Mouse (Mus musculus) neural tube, embryonic 12.5 days (tissue): ENCODE data around the gene Gpkow. TPM values are rescaled to one million over a fixed set of nuclear protein-coding genes. Genes with fewer than 3 reads are reported as not detected.

Experiments used
- ATAC-seq: fragments of 200-750 bp; cut with Nextera tagmentation; 2 replicates; pipeline ENCODE4 v1.8.0; 2017; ENCODE audit warnings: low read depth, mild to moderate bottlenecking, moderate TSS enrichment, moderate library complexity; ENCODE audit not compliant: low FRiP score
- H3K27ac ChIP-seq: fragments of 300-500 bp; sonication (generic); 2 replicates; pipeline ENCODE4 v1.5.1; 2016
- H3K27me3 ChIP-seq: fragments of 300-500 bp; sonication (generic); replicated peaks from 2 replicates; pipeline ENCODE4 v1.6.1; 2016; ENCODE audit warnings: mild to moderate bottlenecking
- H3K36me3 ChIP-seq: fragments of 300-500 bp; sonication (generic); 2 replicates; pipeline ENCODE4 v1.6.1; 2016; ENCODE audit warnings: mild to moderate bottlenecking
- H3K4me1 ChIP-seq: fragments of 300-500 bp; sonication (generic); 2 replicates; pipeline ENCODE4 v1.6.1; 2016
- H3K4me2 ChIP-seq: fragments of 300-500 bp; sonication (generic); replicated peaks from 2 replicates; pipeline ENCODE4 v1.6.1; 2016; ENCODE audit warnings: mild to moderate bottlenecking
- H3K4me3 ChIP-seq: fragments of 300-500 bp; sonication (generic); 2 replicates; pipeline ENCODE4 v1.5.1; 2016
- H3K9ac ChIP-seq: fragments of 300-500 bp; sonication (generic); 2 replicates; pipeline ENCODE4 v1.6.1; 2016; ENCODE audit warnings: mild to moderate bottlenecking
- H3K9me3 ChIP-seq: fragments of 300-500 bp; sonication (generic); 2 replicates; pipeline ENCODE4 v1.6.1; 2016; ENCODE audit warnings: mild to moderate bottlenecking
- WGBS: fragments of 180-500 bp; shearing (Covaris S2); methylation state at CpG from one replicate; pipeline ENCODE4 v1.1.7; 2016; 5-methylcytosine and 5-hydroxymethylcytosine counted together
- polyA plus RNA-seq: library from polyadenylated mRNA; unstranded; fragments of >200 nt; fragmentation: Nextera tagmentation; extraction: Ambion mirVana; gene quantifications from 2 replicates; pipeline ENCODE4 v1.2.1, GENCODE M21; 2016

Gene Gpkow
- polyA plus RNA-seq, result 44.1 and 46.6 TPM in 2 replicates

DNA sequence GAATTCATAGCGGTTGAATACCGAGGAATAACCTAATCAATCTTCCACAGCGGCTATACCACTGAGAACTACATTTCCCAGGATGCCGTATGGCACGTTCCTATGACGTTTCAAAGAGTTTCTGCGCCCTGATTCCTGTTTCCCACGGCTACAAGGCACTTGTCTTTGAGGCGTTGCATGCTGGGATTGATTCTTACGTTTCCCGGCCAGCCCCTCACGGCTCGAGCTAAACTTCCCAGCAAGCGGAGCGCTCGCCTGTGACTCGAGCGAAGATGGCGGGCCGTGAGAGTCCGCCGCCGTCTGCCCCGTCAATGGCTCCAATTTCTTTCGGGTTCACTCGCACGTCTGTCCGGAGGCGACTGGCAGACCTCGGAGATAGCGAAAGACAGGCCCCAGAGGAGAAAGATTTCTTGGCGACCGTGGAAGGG, at the start of gene Gpkow:
TSS of gene Gpkow (plus strand) at position 178 of the 428 bp plus-strand sequence.
- no peak within 1 kb of the TSS for H3K27ac ChIP-seq

DNA sequence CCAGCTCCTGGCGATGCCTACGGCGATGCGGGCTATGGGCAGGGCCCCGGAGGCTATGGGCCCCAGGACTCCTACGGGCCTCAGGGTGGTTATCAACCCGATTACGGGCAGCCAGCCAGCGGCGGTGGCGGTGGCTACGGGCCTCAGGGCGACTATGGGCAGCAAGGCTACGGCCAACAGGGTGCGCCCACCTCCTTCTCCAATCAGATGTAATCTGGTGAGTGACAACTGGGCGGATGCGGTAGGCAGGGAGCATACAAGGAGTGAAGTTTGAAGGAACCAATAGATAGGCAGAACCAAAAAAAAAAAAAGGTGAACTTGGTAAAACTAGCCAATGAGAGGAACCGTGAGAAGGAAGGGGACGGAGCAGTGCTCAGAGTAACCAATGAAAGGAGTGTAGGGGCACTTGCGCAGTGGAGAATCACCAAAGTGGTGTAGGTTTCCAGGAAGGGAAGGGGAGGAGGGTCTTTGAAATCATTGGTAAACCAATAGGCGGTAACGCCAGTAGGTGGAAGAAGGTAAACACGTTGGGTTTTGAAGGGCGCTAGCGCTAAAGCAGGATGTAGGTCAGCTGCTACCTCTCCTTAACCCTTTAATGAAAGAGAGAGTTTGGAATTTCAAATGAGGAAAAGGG, 48.1 kb upstream of the Gpkow start:
- 12% methylated on average over 25 of the region's 25 CpGs for WGBS
- Histone ChIP-seq H3K4me1 (no peaks in the 10 kb centered on the region), H3K4me2 (peak overlapping the region; percentile 56), H3K4me3 (peak overlapping the region; percentile 32), H3K9ac (0 out of 2 replicates have a peak overlapping the region, but pooled peaks have one; percentile 42), H3K36me3 (no peaks in the 10 kb centered on the region), H3K27ac (no peak overlapping the region), H3K9me3 (no peaks in the 10 kb centered on the region), H3K27me3 (no peaks in the 10 kb centered on the region)
- peak; percentile 97 for ATAC-seq

More for the DNA sequence above, at the start of gene Gpkow:
- 21% methylated on average over 33 of the region's 33 CpGs for WGBS
- H3K27me3 ChIP-seq, result no peaks in the 10 kb centered on the region
- H3K9ac ChIP-seq, result peak within 1 kb of the TSS; percentile 59
- no peaks in the 10 kb centered on the region for H3K4me1 ChIP-seq
- ATAC-seq, result peak; percentile 93
- H3K4me2 ChIP-seq, result peak within 1 kb of the TSS; percentile 59
- no peaks in the 10 kb centered on the region for H3K9me3 ChIP-seq
- peak within 1 kb of the TSS; percentile 47 for H3K4me3 ChIP-seq
- H3K36me3 ChIP-seq, result no peaks in the 10 kb centered on the region; the same call in 1 of the 2 replicates

DNA sequence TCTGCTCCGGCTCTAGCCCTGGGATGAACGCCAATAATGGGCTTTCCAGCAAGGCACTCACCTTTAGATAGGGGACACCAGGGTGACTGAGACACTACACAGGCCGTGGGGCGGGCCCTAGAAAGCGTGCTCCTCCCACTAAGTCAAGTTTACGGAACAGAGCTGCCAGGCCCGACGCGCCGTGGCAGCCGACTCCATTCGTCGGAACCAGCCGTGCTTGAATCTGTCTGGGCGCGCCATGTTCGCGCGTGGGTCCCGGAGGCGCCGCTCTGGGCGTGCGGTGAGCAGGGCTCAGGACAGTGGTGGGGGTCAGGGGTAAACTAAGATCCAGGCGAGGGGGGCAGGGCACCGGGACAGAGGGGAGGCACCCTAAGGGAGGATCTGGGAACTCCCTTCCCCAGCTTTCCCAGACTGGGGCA, 39.7 kb upstream of the Gpkow start, which contains the start of gene Prickle3:
TSS of gene Prickle3 (plus strand) at position 40 of the 419 bp plus-strand sequence.
- Histone ChIP-seq H3K27ac (no peak within 1 kb of the TSS), H3K9me3 (no peaks in the 10 kb centered on the region), H3K27me3 (no peaks in the 10 kb centered on the region), H3K4me2 (peak within 1 kb of the TSS; percentile 50), H3K4me1 (no peaks in the 10 kb centered on the region), H3K4me3 (peak within 1 kb of the TSS; percentile 22), H3K9ac (no peak within 1 kb of the TSS), H3K36me3 (no peaks in the 10 kb centered on the region)
- no peak for ATAC-seq
- 15% methylated on average over 26 of the region's 26 CpGs for WGBS

DNA sequence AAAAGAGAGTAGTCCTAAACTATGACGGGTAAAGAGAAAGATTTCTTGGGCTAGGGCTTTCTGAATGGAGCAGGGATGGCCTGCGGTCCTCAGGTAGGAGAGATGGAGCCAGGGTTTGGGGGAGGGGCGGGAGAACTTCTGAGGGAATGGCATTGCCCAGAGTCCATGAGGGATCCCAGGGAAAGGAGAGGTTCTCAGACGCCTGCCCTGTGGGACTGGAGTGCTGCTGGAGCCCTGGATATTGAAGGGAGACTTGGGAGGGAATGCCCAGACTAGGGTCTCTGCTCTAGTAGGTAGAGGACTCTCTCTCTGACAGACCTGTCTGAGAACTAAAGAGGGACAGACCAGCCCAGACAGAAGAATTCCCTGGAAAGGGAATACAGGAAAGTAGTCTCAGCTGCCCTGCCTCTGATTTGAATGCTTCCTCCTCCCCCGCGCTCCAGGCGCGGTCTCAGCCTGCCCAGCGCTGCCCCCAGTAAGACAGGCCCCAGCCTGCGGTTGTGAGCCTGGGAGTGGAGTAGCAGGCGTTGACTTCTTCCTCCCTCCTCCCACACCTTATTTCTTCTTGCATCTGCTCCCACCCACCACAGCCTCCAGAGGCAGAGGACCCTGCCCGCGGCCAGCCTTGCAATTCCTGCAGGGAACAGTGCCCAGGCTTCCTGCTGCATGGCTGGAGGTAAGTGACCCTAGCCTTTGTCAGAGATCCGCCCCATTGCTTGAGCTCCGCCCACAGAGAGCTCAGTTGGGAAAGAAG, 38.7 kb upstream of the Gpkow start:
- Histone ChIP-seq H3K9ac (no peak overlapping the region), H3K27ac (no peak overlapping the region), H3K27me3 (no peaks in the 10 kb centered on the region), H3K36me3 (no peaks in the 10 kb centered on the region), H3K4me2 (peak overlapping the region; percentile 50), H3K4me1 (no peaks in the 10 kb centered on the region), H3K9me3 (no peaks in the 10 kb centered on the region), H3K4me3 (no peak overlapping the region)
- 0 out of 2 replicates have a peak, but pooled peaks have one; percentile 17 for ATAC-seq
- 16% methylated on average over 15 of the region's 15 CpGs for WGBS

DNA sequence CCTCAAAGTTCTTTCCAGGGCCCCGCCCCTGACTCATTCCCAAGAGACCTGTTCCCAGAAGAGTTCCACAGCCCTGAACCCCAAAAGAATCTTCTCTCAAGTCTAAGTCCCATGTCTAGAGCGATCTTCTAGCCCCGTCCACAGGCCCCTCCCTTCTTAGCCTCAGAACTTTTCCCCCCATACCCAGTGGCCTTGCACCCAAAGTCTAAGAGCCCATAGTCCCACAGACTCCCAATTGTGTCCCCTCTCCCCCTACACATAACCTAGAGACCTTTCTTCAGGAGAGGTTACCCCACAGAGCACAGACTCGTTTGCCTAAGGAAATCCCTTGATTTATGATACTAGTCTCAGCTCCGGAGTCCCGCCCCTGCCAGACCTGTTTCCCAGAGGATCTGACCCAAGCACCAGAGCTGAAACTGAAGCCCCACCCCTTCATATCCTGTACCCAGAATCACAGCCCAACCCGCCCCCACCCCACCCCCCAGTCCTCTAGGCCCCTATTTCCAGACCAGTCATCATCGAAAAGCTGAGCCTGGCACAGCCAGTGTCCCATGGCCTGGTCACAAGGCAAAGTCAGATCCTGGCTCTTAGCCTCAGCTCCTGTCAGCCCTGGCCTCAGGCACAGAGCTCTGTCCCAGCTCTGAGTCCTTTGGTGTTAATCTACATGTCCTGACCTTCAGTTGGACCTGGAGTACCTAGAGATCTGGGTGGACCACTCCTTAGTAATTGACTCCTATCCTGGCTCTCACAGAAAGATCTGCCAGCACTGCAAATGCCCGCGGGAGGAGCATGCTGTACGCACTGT, 37.9 kb upstream of the Gpkow start:
- ATAC-seq, result no peak
- no peak overlapping the region for H3K4me3 ChIP-seq
- H3K36me3 ChIP-seq, result no peaks in the 10 kb centered on the region
- no peaks in the 10 kb centered on the region for H3K4me1 ChIP-seq
- peak overlapping the region; percentile 50 for H3K4me2 ChIP-seq
- H3K9me3 ChIP-seq, result no peaks in the 10 kb centered on the region
- H3K27ac ChIP-seq, result no peak overlapping the region
- no peak overlapping the region for H3K9ac ChIP-seq
- H3K27me3 ChIP-seq, result no peaks in the 10 kb centered on the region
- 54% methylated on average over 11 of the region's 11 CpGs for WGBS

DNA sequence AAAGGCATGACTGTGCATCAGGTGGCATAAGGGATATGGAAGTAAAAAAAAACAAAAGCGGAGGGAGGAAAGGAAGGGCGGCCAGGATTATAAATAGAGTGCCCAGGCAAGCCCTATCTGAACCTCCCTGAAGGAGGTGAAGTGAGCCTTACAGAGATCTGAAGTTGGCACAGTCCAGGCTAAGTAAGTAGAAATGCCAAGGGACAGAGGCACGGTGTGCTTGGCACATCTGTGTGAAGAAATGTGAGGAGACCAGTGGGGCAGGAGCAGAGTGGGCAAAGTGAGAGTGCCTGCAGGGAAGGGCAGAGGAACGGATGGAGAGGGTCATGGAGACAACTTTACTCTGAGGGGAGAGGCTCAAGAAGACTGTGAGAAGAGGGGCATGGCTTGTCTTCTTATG, 35.8 kb upstream of the Gpkow start:
- WGBS, result 83% methylated on average over 4 of the region's 4 CpGs
- H3K9ac ChIP-seq, result no peak overlapping the region
- no peak for ATAC-seq
- H3K27ac ChIP-seq, result no peak overlapping the region
- no peak overlapping the region for H3K4me3 ChIP-seq
- H3K4me1 ChIP-seq, result no peaks in the 10 kb centered on the region
- H3K9me3 ChIP-seq, result no peaks in the 10 kb centered on the region
- no peak overlapping the region for H3K4me2 ChIP-seq
- H3K36me3 ChIP-seq, result no peaks in the 10 kb centered on the region
- H3K27me3 ChIP-seq, result no peaks in the 10 kb centered on the region

- Histone ChIP-seq H3K4me3 (no peak overlapping the region), H3K9ac (no peak overlapping the region), H3K27me3 (no peaks in the 10 kb centered on the region), H3K4me2 (no peak overlapping the region), H3K9me3 (no peaks in the 10 kb centered on the region), H3K4me1 (no peaks in the 10 kb centered on the region), H3K36me3 (no peaks in the 10 kb centered on the region), H3K27ac (no peak overlapping the region)
- ATAC-seq, result no peak
- WGBS, result 53% methylated on average over 3 of the region's 3 CpGs
Observed at GRCm38 (mm10) chrX:7662936-7663335, 34.0 kb upstream of the Gpkow start.

DNA sequence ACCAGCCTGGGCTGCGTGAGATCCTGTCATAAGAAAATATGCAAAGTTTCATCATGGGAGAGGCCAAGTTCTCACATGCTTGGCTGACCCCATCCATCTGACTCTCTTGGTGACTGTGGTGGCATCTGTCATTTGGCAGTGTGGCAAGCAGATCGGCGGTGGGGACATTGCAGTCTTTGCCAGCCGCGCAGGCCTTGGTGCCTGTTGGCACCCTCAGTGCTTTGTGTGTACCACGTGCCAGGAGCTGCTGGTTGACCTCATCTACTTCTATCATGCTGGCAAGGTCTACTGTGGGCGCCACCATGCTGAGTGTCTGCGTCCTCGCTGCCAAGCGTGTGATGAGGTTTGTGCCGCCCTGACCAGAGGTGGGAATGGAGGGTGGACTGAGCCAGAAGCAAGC, 32.1 kb upstream of the Gpkow start:
- Histone ChIP-seq H3K4me1 (no peaks in the 10 kb centered on the region), H3K9me3 (no peaks in the 10 kb centered on the region), H3K4me2 (no peak overlapping the region), H3K9ac (no peak overlapping the region), H3K36me3 (no peaks in the 10 kb centered on the region), H3K27me3 (no peaks in the 10 kb centered on the region), H3K27ac (no peak overlapping the region), H3K4me3 (no peak overlapping the region)
- ATAC-seq, result no peak
- 91% methylated on average over 11 of the region's 11 CpGs for WGBS

DNA sequence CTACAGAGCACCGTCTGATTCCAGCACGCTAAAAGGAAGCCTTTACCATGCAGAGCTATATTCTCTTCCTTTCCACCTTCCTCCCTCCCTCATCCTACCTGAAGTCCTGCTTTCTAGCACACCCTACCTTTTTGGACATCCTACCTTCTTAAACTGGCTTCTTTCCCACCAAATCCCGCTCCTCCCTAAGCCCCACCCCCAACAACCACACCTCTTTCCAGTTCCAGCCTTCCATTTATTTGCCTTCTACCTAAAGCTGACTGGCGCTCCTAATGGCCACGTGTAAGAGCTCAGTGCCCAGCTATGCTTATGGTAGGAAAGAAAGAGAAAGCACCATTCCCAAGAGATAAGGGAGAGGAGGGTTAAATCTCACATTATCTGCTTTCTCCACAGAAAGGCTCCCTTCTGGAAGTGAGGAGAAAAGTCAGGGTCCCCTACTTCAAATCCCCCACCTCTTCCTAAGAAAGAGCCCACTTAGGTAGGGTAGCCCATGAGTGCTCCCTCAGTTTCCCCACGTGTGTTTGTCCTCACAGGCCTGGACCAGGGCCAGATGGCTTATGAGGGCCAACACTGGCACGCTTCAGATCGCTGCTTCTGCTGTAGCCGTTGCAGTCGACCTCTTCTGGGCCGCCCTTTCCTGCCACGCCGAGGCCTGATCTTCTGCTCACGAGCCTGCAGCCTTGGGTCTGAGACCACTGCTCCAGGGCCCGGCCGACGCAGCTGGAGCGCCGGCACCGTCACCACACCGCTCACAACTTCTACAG, 31.0 kb upstream of the Gpkow start:
- Histone ChIP-seq H3K4me2 (no peak overlapping the region), H3K4me3 (no peak overlapping the region), H3K4me1 (no peaks in the 10 kb centered on the region), H3K27ac (no peak overlapping the region), H3K27me3 (no peaks in the 10 kb centered on the region), H3K9ac (no peak overlapping the region), H3K36me3 (no peaks in the 10 kb centered on the region), H3K9me3 (no peaks in the 10 kb centered on the region)
- WGBS, result 82% methylated on average over 21 of the region's 21 CpGs
- ATAC-seq, result no peak

DNA sequence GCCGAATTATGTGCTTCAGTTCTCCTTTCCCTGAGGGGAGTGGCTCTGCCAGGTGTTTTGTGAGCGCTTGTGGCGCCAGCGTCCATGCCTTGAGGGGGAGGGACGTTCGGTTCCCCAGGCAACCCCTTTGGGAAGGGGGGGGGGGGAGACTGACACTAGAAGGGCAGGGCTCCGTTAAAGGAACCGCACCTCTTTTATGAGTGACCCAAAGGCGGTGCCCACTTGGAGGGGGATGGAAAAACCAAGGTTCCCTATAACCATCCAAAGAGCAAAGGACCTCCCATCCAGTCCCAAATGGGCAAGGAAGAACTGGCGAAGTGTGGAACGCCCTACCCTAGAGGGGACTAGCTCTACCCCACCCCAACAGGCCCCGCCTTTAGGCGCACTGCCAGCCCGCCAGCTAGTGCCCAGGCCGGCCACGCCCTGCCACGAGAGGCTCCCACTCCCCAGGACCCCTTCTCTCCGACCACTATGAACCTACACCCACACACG, 26.5 kb upstream of the Gpkow start:
- Histone ChIP-seq H3K4me2 (peak overlapping the region; percentile 57), H3K27ac (no peak overlapping the region), H3K9ac (0 out of 2 replicates have a peak overlapping the region, but pooled peaks have one; percentile 26), H3K9me3 (no peaks in the 10 kb centered on the region), H3K4me1 (no peaks in the 10 kb centered on the region), H3K4me3 (peak overlapping the region; percentile 36), H3K36me3 (no peaks in the 10 kb centered on the region), H3K27me3 (no peaks in the 10 kb centered on the region)
- ATAC-seq, result peak; percentile 82
- 23% methylated on average over 18 of the region's 19 CpGs for WGBS

GRCm38 (mm10) chrX:7670921-7671623, 25.9 kb upstream of the Gpkow start, which contains the start of gene Plp2:
Gene Plp2 (minus strand): TSS chrX:7671390.
- no peaks in the 10 kb centered on the region for H3K27me3 ChIP-seq
- ATAC-seq, result peak; percentile 67
- H3K36me3 ChIP-seq, result no peaks in the 10 kb centered on the region
- H3K4me2 ChIP-seq, result peak within 1 kb of the TSS; percentile 57
- H3K27ac ChIP-seq, result no peak within 1 kb of the TSS
- no peaks in the 10 kb centered on the region for H3K9me3 ChIP-seq
- peak within 1 kb of the TSS; percentile 36 for H3K4me3 ChIP-seq
- no peaks in the 10 kb centered on the region for H3K4me1 ChIP-seq
- WGBS, result 19% methylated on average over 36 of the region's 36 CpGs
- 0 out of 2 replicates have a peak within 1 kb of the TSS, but pooled peaks have one; percentile 26 for H3K9ac ChIP-seq
